Mouse (Mus musculus): ENCODE measurements at regions not wholly inside any gene's neighbourhood (a gene's known extent, or its start where the extent isn't known, plus 50 kb on each side); places are given as distances from the start of the nearest gene placed in this dataset.

GRCm38 (mm10) chr2:172751364-172751763, 188.8 kb downstream of the Bmp7 start:
- Histone ChIP-seq H3K4me1 (ENCODE audit: control insufficient read depth, insufficient read depth, low read length) (no peaks in the 10 kb centered on the region), H3K27ac (ENCODE audit: low read depth, low read length) (no peak overlapping the region), H3K27me3 (ENCODE audit: control insufficient read depth, insufficient read depth, low read length) (peaks cover 7% of the 10 kb centered on the region; the same call in 1 of the 2 replicates), H3K9ac (replicated peaks; ENCODE audit: low read depth, low read length) (no peak overlapping the region), H3K4me2 (ENCODE audit: low read depth, low read length) (no peak overlapping the region), H3K9me3 (ENCODE audit: control insufficient read depth, low read length) (no peaks in the 10 kb centered on the region), H3K4me3 (ENCODE audit: low read depth, low read length) (no peak overlapping the region), H3K36me3 (ENCODE audit: control insufficient read depth, insufficient read depth, low read length) (no peaks in the 10 kb centered on the region)
- ATAC-seq (ENCODE audit: low read depth): no peak
- 73% methylated on average over 11 of the region's 11 CpGs for WGBS

DNA sequence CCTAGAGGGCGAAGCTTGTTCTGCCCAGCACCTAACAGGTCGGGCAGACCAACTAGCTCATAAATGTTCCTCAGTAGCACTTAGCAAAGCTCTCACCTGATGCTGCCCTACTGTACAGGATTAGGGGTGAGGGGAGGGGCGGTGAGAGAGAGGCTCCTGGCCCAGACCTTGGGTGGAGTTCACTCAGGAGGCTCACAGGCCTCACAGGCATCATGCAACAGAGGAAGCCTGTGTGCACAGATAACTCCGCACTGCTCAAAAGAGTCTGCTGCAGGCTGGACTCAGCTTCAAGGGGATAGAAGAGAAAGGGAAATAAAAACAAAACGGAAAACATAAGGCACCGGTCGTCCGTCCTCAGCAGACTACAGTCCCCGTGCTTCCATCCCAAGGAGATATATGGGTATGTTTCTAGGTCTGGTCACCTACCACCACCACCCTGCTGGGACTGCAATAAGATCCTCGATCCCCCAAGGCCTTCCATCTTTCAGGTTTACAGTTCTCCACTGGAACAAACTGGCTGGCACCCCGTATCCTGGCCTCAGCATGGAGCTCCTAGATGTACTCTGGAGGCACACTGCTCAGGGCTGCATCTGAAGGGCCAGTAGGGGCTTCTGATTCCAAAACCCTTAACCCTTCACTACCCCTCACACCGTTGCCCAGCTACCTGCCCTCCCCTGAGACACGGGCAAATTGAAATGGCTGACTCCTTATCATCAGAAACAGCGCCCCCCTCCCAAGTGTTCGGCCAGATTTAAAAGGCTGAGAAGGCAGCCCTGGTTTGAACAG, 184.2 kb downstream of the Bmp7 start:
- H3K4me3 ChIP-seq (ENCODE audit: low read depth, low read length): no peak overlapping the region
- no peaks in the 10 kb centered on the region for H3K36me3 ChIP-seq (ENCODE audit: control insufficient read depth, insufficient read depth, low read length)
- H3K4me2 ChIP-seq (ENCODE audit: low read depth, low read length): no peak overlapping the region
- H3K27me3 ChIP-seq (ENCODE audit: control insufficient read depth, insufficient read depth, low read length): peaks cover 16% of the 10 kb centered on the region
- no peak overlapping the region for H3K27ac ChIP-seq (ENCODE audit: low read depth, low read length)
- no peaks in the 10 kb centered on the region for H3K4me1 ChIP-seq (ENCODE audit: control insufficient read depth, insufficient read depth, low read length)
- no peak overlapping the region for H3K9ac ChIP-seq (replicated peaks; ENCODE audit: low read depth, low read length)
- 53% methylated on average over 15 of the region's 15 CpGs for WGBS
- no peak for ATAC-seq (ENCODE audit: low read depth)
- H3K9me3 ChIP-seq (ENCODE audit: control insufficient read depth, low read length): no peaks in the 10 kb centered on the region

GRCm38 (mm10) chr2:172756472-172756860, 183.7 kb downstream of the Bmp7 start:
- WGBS: 10% methylated on average over 8 of the region's 8 CpGs
- no peak overlapping the region for H3K9ac ChIP-seq (replicated peaks; ENCODE audit: low read depth, low read length)
- H3K27me3 ChIP-seq (ENCODE audit: control insufficient read depth, insufficient read depth, low read length): peaks cover 18% of the 10 kb centered on the region
- H3K4me1 ChIP-seq (ENCODE audit: control insufficient read depth, insufficient read depth, low read length): no peaks in the 10 kb centered on the region
- H3K9me3 ChIP-seq (ENCODE audit: control insufficient read depth, low read length): no peaks in the 10 kb centered on the region
- no peak overlapping the region for H3K4me2 ChIP-seq (ENCODE audit: low read depth, low read length)
- no peaks in the 10 kb centered on the region for H3K36me3 ChIP-seq (ENCODE audit: control insufficient read depth, insufficient read depth, low read length)
- no peak overlapping the region for H3K4me3 ChIP-seq (ENCODE audit: low read depth, low read length)
- no peak for ATAC-seq (ENCODE audit: low read depth)
- H3K27ac ChIP-seq (ENCODE audit: low read depth, low read length): no peak overlapping the region

GRCm38 (mm10) chr2:172758497-172758896, 181.6 kb downstream of the Bmp7 start:
- 9% methylated on average over 9 of the region's 9 CpGs for WGBS
- peaks cover 21% of the 10 kb centered on the region for H3K27me3 ChIP-seq (ENCODE audit: control insufficient read depth, insufficient read depth, low read length)
- no peak overlapping the region for H3K27ac ChIP-seq (ENCODE audit: low read depth, low read length)
- no peak overlapping the region for H3K4me2 ChIP-seq (ENCODE audit: low read depth, low read length)
- no peak overlapping the region for H3K4me3 ChIP-seq (ENCODE audit: low read depth, low read length)
- H3K9ac ChIP-seq (replicated peaks; ENCODE audit: low read depth, low read length): no peak overlapping the region
- H3K36me3 ChIP-seq (ENCODE audit: control insufficient read depth, insufficient read depth, low read length): no peaks in the 10 kb centered on the region
- H3K9me3 ChIP-seq (ENCODE audit: control insufficient read depth, low read length): no peaks in the 10 kb centered on the region
- no peaks in the 10 kb centered on the region for H3K4me1 ChIP-seq (ENCODE audit: control insufficient read depth, insufficient read depth, low read length)
- ATAC-seq (ENCODE audit: low read depth): 0 out of 2 replicates have a peak, but pooled peaks have one; percentile 41

GRCm38 (mm10) chr2:172765260-172765659, 174.9 kb downstream of the Bmp7 start:
- Histone ChIP-seq H3K36me3 (ENCODE audit: control insufficient read depth, insufficient read depth, low read length) (no peaks in the 10 kb centered on the region), H3K4me3 (ENCODE audit: low read depth, low read length) (no peak overlapping the region), H3K4me2 (ENCODE audit: low read depth, low read length) (no peak overlapping the region), H3K27me3 (ENCODE audit: control insufficient read depth, insufficient read depth, low read length) (0 out of 2 replicates have a peak, but pooled peaks cover 5% of the 10 kb centered on the region), H3K4me1 (ENCODE audit: control insufficient read depth, insufficient read depth, low read length) (no peaks in the 10 kb centered on the region), H3K9me3 (ENCODE audit: control insufficient read depth, low read length) (no peaks in the 10 kb centered on the region), H3K9ac (replicated peaks; ENCODE audit: low read depth, low read length) (no peak overlapping the region), H3K27ac (ENCODE audit: low read depth, low read length) (no peak overlapping the region)
- no peak for ATAC-seq (ENCODE audit: low read depth)
- 27% methylated on average over 2 of the region's 2 CpGs for WGBS

- Histone ChIP-seq H3K27ac (ENCODE audit: low read depth, low read length) (no peak overlapping the region), H3K9ac (replicated peaks; ENCODE audit: low read depth, low read length) (no peak overlapping the region), H3K27me3 (ENCODE audit: control insufficient read depth, insufficient read depth, low read length) (0 out of 2 replicates have a peak, but pooled peaks cover 3% of the 10 kb centered on the region), H3K4me3 (ENCODE audit: low read depth, low read length) (no peak overlapping the region), H3K4me1 (ENCODE audit: control insufficient read depth, insufficient read depth, low read length) (no peaks in the 10 kb centered on the region), H3K36me3 (ENCODE audit: control insufficient read depth, insufficient read depth, low read length) (no peaks in the 10 kb centered on the region), H3K9me3 (ENCODE audit: control insufficient read depth, low read length) (no peaks in the 10 kb centered on the region), H3K4me2 (ENCODE audit: low read depth, low read length) (no peak overlapping the region)
- no peak; the same call in 1 of the 2 replicates for ATAC-seq (ENCODE audit: low read depth)
- 26% methylated on average over 7 of the region's 7 CpGs for WGBS
Observed at GRCm38 (mm10) chr2:172766403-172766802, 173.7 kb downstream of the Bmp7 start.

DNA sequence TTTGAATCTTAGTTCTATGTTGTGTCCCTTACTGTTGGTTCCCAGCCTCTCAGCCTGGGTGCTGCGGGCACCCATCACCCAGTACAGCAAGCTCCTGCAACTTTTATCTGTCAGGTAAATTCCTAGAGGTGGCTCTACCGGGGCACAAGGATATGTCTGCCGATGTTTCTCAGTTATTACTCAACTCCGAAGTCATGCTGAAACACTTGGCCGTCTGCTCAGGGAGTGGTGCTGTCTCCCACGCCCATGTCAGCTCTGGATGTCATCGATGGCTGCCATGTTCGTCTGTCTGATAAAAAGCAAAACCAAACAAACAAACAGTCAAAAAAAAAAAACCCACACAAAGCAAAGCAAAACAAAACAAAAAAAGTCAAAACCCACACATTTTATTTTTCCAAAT, 171.4 kb downstream of the Bmp7 start:
- Histone ChIP-seq H3K27me3 (ENCODE audit: control insufficient read depth, insufficient read depth, low read length) (no peaks in the 10 kb centered on the region), H3K36me3 (ENCODE audit: control insufficient read depth, insufficient read depth, low read length) (no peaks in the 10 kb centered on the region), H3K4me1 (ENCODE audit: control insufficient read depth, insufficient read depth, low read length) (no peaks in the 10 kb centered on the region), H3K27ac (ENCODE audit: low read depth, low read length) (no peak overlapping the region), H3K9me3 (ENCODE audit: control insufficient read depth, low read length) (no peaks in the 10 kb centered on the region), H3K9ac (replicated peaks; ENCODE audit: low read depth, low read length) (no peak overlapping the region), H3K4me2 (ENCODE audit: low read depth, low read length) (no peak overlapping the region), H3K4me3 (ENCODE audit: low read depth, low read length) (no peak overlapping the region)
- 92% methylated on average over 8 of the region's 8 CpGs for WGBS
- no peak for ATAC-seq (ENCODE audit: low read depth)

DNA sequence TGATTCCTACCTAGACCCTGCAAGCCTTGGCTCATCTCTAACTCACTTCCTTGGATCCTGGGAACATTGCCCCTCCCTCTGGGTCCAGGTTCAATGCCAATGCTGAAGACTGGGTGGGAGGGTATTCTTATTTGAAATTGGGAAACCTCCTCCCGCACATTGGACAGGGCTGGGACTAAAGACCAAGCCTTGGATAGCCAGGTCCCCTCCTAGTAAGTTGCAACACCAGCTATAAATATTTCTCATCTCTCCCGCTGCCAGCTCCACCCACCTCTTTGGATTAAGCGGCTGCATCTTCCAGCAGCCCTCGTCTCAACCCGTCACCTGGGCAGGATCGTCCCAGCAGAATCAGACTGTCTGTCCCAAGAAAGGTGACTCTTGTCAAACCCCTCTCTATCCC, 170.1 kb downstream of the Bmp7 start:
- H3K9ac ChIP-seq (replicated peaks; ENCODE audit: low read depth, low read length): no peak overlapping the region
- H3K36me3 ChIP-seq (ENCODE audit: control insufficient read depth, insufficient read depth, low read length): no peaks in the 10 kb centered on the region
- no peak overlapping the region for H3K4me3 ChIP-seq (ENCODE audit: low read depth, low read length)
- ATAC-seq (ENCODE audit: low read depth): no peak
- no peak overlapping the region for H3K4me2 ChIP-seq (ENCODE audit: low read depth, low read length)
- no peaks in the 10 kb centered on the region for H3K27me3 ChIP-seq (ENCODE audit: control insufficient read depth, insufficient read depth, low read length)
- no peaks in the 10 kb centered on the region for H3K9me3 ChIP-seq (ENCODE audit: control insufficient read depth, low read length)
- no peak overlapping the region for H3K27ac ChIP-seq (ENCODE audit: low read depth, low read length)
- WGBS: 88% methylated on average over 6 of the region's 6 CpGs
- H3K4me1 ChIP-seq (ENCODE audit: control insufficient read depth, insufficient read depth, low read length): no peaks in the 10 kb centered on the region

- H3K27ac ChIP-seq (ENCODE audit: low read depth, low read length): no peak overlapping the region
- no peaks in the 10 kb centered on the region for H3K4me1 ChIP-seq (ENCODE audit: control insufficient read depth, insufficient read depth, low read length)
- no peaks in the 10 kb centered on the region for H3K27me3 ChIP-seq (ENCODE audit: control insufficient read depth, insufficient read depth, low read length)
- ATAC-seq (ENCODE audit: low read depth): no peak
- H3K36me3 ChIP-seq (ENCODE audit: control insufficient read depth, insufficient read depth, low read length): no peaks in the 10 kb centered on the region
- H3K4me3 ChIP-seq (ENCODE audit: low read depth, low read length): no peak overlapping the region
- WGBS: 89% methylated on average over 14 of the region's 14 CpGs
- H3K4me2 ChIP-seq (ENCODE audit: low read depth, low read length): no peak overlapping the region
- no peaks in the 10 kb centered on the region for H3K9me3 ChIP-seq (ENCODE audit: control insufficient read depth, low read length)
- no peak overlapping the region for H3K9ac ChIP-seq (replicated peaks; ENCODE audit: low read depth, low read length)
Observed at GRCm38 (mm10) chr2:172770606-172771005, 169.5 kb downstream of the Bmp7 start.
